8 mouse cellular contexts compared by ENCODE assay signal in the genomic region with DNA sequence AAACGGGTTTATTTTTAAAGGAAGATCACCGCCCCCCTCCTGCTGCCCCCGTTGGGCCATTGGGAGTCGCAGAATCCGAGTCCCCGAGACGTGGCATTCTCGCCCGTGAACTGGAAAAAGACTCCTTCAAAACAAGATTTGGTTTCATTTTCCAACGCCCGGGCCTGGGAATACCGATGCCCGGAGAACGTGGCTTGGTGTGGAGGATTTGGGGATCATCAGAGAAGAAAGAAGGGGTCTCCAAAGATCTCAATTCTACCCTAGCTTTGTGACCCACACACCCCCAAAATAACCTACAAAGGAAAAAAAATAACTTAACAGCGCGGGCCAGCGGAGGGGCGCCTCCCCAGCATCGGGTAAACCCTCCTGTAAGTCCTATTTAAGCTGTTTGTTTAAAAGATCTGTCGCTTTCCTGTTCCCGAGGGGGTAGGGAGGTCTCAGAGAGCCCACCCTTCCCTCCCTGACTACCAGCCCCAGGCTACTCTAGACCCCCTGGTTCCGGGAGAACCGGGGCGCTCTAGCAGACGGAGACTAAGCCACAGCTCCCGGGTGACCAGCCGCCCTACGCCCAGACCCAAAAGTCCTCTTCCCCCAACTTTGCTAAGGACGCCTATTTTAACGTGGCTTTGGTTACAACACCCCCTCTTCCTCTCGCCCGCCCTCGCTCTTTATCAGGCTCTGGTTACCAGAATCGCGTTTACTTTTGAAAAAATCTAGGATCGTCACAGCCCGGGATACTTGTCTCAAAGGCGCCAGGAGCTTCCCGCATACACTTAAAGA. TPM values are rescaled to one million over a fixed set of nuclear protein-coding genes. Genes with fewer than 3 reads are reported as not detected.
A peak's percentile ranks its signal among the peaks of the same experiment; 100 is the strongest.
DNase-seq lines count a peak whose midpoint lies in the region; ATAC-seq lines count a peak whose summit lies in the region.

No protein-coding gene starts in this region.

- peaks cover 24% of the 10 kb centered on the region for H3K4me1 ChIP-seq in intestine, embryonic 16.5 days (ENCODE audit: control insufficient read depth, insufficient read depth, low read length)
- peaks cover 25% of the 10 kb centered on the region for H3K4me1 ChIP-seq in limb, embryonic 13.5 days
- peaks cover 19% of the 10 kb centered on the region for H3K4me1 ChIP-seq in midbrain, embryonic 14.5 days (ENCODE audit: control insufficient read depth, insufficient read depth, low read length)

- WGBS in intestine, embryonic 16.5 days = under 1% methylated on average over 39 of the region's 39 CpGs
- WGBS in limb, embryonic 13.5 days = under 1% methylated on average over 39 of the region's 39 CpGs
- under 1% methylated on average over 39 of the region's 39 CpGs for WGBS in midbrain, embryonic 14.5 days

- H3K4me3 ChIP-seq in intestine, embryonic 16.5 days (ENCODE audit: low read length) = peak overlapping the region; percentile 95
- H3K4me3 ChIP-seq in limb, embryonic 13.5 days = peak overlapping the region; percentile 92
- H3K4me3 ChIP-seq in midbrain, embryonic 14.5 days (replicated peaks; ENCODE audit: low read depth, low read length) = peak overlapping the region; percentile 98

- H3K27ac ChIP-seq in intestine, embryonic 16.5 days (ENCODE audit: low read length) = peak overlapping the region; percentile 100
- H3K27ac ChIP-seq in limb, embryonic 13.5 days = peak overlapping the region; percentile 100
- peak overlapping the region; percentile 99 for H3K27ac ChIP-seq in midbrain, embryonic 14.5 days (replicated peaks; ENCODE audit: low read depth, low read length)

- no peaks in the 10 kb centered on the region for H3K9me3 ChIP-seq in intestine, embryonic 16.5 days (ENCODE audit: control insufficient read depth, low read length)
- no peaks in the 10 kb centered on the region for H3K9me3 ChIP-seq in limb, embryonic 13.5 days
- no peaks in the 10 kb centered on the region for H3K9me3 ChIP-seq in midbrain, embryonic 14.5 days (ENCODE audit: control insufficient read depth, low read length)

- H3K36me3 ChIP-seq in intestine, embryonic 16.5 days (ENCODE audit: control insufficient read depth, insufficient read depth, low read length) = no peaks in the 10 kb centered on the region
- peaks cover 36% of the 10 kb centered on the region for H3K36me3 ChIP-seq in limb, embryonic 13.5 days
- H3K36me3 ChIP-seq in midbrain, embryonic 14.5 days (ENCODE audit: control insufficient read depth, insufficient read depth, low read length) = peaks cover 23% of the 10 kb centered on the region; the same call in 1 of the 2 replicates

- no peak for ATAC-seq in intestine, embryonic 16.5 days
- ATAC-seq in limb, embryonic 13.5 days (ENCODE audit: low FRiP score, low read depth) = no peak
- ATAC-seq in midbrain, embryonic 14.5 days (ENCODE audit: low FRiP score, low TSS enrichment) = no peak

- DNase-seq in right cerebral cortex, adult 18-20 months = peak; percentile 58
- DNase-seq in right cerebral cortex, postnatal 36 days (ENCODE audit: low spot score in 2 of 2) = no peak
- peak; percentile 53 to 59 for DNase-seq in cerebellum, postnatal 25 days
- DNase-seq in heart, adult 11 months = peak; percentile 98
- DNase-seq in midbrain, embryonic 14.5 days = peak; percentile 73
- peak; percentile 61 for DNase-seq in testis, postnatal 10 days (ENCODE audit: low spot score)

- H3K4me2 ChIP-seq in intestine, embryonic 16.5 days (ENCODE audit: low read depth, low read length) = peak overlapping the region; percentile 82
- peak overlapping the region; percentile 98 for H3K4me2 ChIP-seq in limb, embryonic 13.5 days (replicated peaks)
- H3K4me2 ChIP-seq in midbrain, embryonic 14.5 days (ENCODE audit: low read length) = peak overlapping the region; percentile 100

- no peaks in the 10 kb centered on the region for H3K27me3 ChIP-seq in intestine, embryonic 16.5 days (replicated peaks; ENCODE audit: control insufficient read depth, insufficient read depth, low read length)
- H3K27me3 ChIP-seq in limb, embryonic 13.5 days = no peaks in the 10 kb centered on the region
- H3K27me3 ChIP-seq in midbrain, embryonic 14.5 days (ENCODE audit: control insufficient read depth, insufficient read depth, low read length) = no peaks in the 10 kb centered on the region

- peak overlapping the region; percentile 98 for H3K9ac ChIP-seq in intestine, embryonic 16.5 days (ENCODE audit: low read depth, low read length)
- H3K9ac ChIP-seq in limb, embryonic 13.5 days = peak overlapping the region; percentile 100
- H3K9ac ChIP-seq in midbrain, embryonic 14.5 days (replicated peaks; ENCODE audit: low read length) = peak overlapping the region; percentile 100

RNA-seq across cellular contexts. Expression of a gene that starts 1.2 kb away (rescaled TPM):
- polyA plus RNA-seq in intestine, embryonic 16.5 days (2015; fragmentation: Nextera tagmentation; extraction: Ambion mirVana) = 10.5 and 13.2 TPM in 2 replicates
- polyA plus RNA-seq in limb, embryonic 13.5 days (2015; fragmentation: Nextera tagmentation; extraction: Ambion mirVana) = 37.4 and 37.7 TPM in 2 replicates
- polyA plus RNA-seq in midbrain, embryonic 14.5 days (2014; fragmentation: Nextera tagmentation; extraction: Ambion mirVana) = 37.7 and 47.4 TPM in 2 replicates

Comparison
In these comparisons a context has a peak if more than half of its experiments do, and no peak if none do; other contexts are left out.
1. DNase-seq: peak in right cerebral cortex, adult 18-20 months (single experiment), cerebellum, postnatal 25 days (2 of 2), heart, adult 11 months (single experiment), midbrain, embryonic 14.5 days (single experiment) and testis, postnatal 10 days (single experiment); none in right cerebral cortex, postnatal 36 days (0 of 2).
2. Peak in every context shown above with its lines, with median percentiles within 50 percentile points of each other: H3K27ac ChIP-seq, H3K4me2 ChIP-seq, H3K4me3 ChIP-seq and H3K9ac ChIP-seq.